Mouse (Mus musculus) adrenal gland (tissue): ENCODE data around the gene Cldn19.

Source experiments
- intact Hi-C: fragments of 180-260 bp; cut with DNase I; formaldehyde crosslinking; loops from one replicate; pipeline ENCODE4 v1.15.1; 2025
- long read RNA-seq, 2 experiments: library from polyadenylated mRNA; unstranded; transcript quantifications; one replicate each; pipeline ENCODE4 v2.0.0; 2020; ENCODE audit warnings: borderline replicate concordance in 1 of 2; ENCODE audit not compliant: insufficient replicate concordance in 1 of 2

Cldn19 gene
- long read RNA-seq, experiment 1: 0 reads
- long read RNA-seq, experiment 2: 0 reads

DNA sequence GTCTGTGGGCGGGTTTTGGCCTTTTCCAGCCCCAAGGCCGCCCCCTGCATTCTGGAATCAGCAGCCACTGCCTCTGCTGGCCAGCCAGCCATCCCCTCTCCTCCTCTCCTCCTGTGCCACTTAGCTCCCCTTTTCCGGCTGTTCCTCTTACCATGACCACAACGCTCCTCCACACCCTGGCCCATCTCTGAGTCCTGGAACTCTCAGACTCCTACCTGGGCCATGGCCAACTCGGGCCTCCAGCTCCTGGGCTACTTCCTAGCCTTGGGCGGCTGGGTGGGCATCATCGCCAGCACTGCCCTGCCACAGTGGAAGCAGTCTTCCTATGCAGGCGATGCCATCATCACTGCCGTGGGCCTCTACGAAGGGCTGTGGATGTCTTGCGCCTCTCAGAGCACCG, at the start of gene Cldn19:
Gene Cldn19 (plus strand): TSS at position 64 of the 400 bp plus-strand sequence.
- intact Hi-C loops: no loop called here

GRCm38 (mm10) chr4:119216667-119217066, 38.5 kb upstream of the Cldn19 start:
- intact Hi-C loops: no loop called here

- intact Hi-C loops: no loop called here
Observed at GRCm38 (mm10) chr4:119218169-119218568, 37.0 kb upstream of the Cldn19 start, which contains the start of gene Tmem269. TSS of gene Tmem269 (minus strand) at chr4:119218217.

GRCm38 (mm10) chr4:119223696-119224095, 31.5 kb upstream of the Cldn19 start:
- intact Hi-C loops: no loop called here

GRCm38 (mm10) chr4:119224534-119224933, 30.7 kb upstream of the Cldn19 start:
- intact Hi-C loops: no loop called here

GRCm38 (mm10) chr4:119225719-119226118, 29.5 kb upstream of the Cldn19 start:
- intact Hi-C loops: no loop called here

GRCm38 (mm10) chr4:119226751-119227150, 28.5 kb upstream of the Cldn19 start:
- intact Hi-C loops: no loop called here

GRCm38 (mm10) chr4:119232410-119233255, 22.6 kb upstream of the Cldn19 start, which contains the start of the genes AU022252 and P3h1:
TSS of gene AU022252 (minus strand) at chr4:119232712.
TSS of gene P3h1 (plus strand) at chr4:119232915.
- intact Hi-C loops: no loop called here

DNA sequence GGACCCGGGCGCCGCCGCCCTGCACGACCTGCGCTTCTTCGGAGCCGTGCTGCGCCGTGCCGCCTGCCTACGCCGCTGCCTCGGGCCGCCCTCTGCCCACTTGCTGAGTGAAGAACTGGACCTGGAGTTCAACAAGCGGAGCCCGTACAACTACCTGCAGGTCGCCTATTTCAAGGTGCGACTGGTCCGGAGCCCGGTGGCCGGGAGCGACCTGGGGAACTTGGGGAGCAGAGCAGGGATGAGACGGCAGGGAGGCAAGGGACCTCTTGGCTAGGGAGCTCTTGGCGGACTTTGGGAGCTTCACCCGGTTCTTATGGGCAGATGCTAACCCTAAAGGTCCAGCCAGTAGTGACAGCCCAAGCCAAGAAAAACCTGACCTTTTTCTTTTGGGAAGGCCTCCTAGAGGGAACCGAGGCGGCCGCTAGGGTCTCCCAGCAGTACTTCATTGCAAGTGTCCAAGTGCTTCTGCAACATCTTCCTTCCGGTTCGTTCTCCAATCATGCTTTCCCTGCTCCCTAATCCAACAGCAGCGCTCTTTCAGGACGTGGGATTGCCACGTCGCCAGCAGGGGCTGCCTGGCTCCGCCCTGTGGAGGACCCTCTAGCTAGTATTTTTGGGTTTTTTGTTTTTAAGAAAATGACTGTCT, 21.8 kb upstream of the Cldn19 start:
- intact Hi-C loops: no loop called here

GRCm38 (mm10) chr4:119234348-119234747, 20.9 kb upstream of the Cldn19 start:
- intact Hi-C loops: no loop called here

DNA sequence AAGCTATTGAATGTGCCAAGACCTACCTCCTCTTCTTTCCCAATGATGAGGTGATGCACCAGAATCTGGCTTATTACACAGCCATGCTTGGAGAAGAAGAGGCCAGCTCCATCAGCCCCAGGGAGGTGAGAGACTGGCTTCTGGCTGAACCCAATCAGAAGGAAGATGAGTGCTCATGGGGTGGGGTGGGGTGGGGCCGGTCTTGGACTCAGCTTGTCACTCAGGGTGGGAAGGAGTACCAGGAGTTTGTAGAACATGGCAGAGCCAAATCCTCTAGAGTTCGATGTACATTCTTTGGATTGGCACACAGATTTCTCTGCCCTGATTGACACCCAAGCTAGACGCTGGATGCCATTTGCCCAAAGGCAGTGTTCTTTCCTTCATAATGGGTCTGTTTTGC, 16.6 kb upstream of the Cldn19 start:
- intact Hi-C loops: no loop called here

GRCm38 (mm10) chr4:119239181-119239682, 16.0 kb upstream of the Cldn19 start:
- intact Hi-C loops: no loop called here

- intact Hi-C loops: loop anchor here (10.0 kb wide), 1 partner anchor 183 kb away; the partner anchor contains the start of genes Ppcs and Zmynd12
Observed at GRCm38 (mm10) chr4:119241664-119242063, 13.6 kb upstream of the Cldn19 start.

GRCm38 (mm10) chr4:119242571-119242970, 12.6 kb upstream of the Cldn19 start:
- intact Hi-C loops: loop anchor here (10.0 kb wide), 1 partner anchor 182 kb away; the partner anchor contains the start of genes Ppcs and Zmynd12

- intact Hi-C loops: loop anchor here (5.0 to 10.0 kb wide), 4 partner anchors 48 to 423 kb away; partner anchors contain the start of genes Ppcs, Ybx1 and Zmynd12
Observed at GRCm38 (mm10) chr4:119244468-119245240, 10.6 kb upstream of the Cldn19 start.

DNA sequence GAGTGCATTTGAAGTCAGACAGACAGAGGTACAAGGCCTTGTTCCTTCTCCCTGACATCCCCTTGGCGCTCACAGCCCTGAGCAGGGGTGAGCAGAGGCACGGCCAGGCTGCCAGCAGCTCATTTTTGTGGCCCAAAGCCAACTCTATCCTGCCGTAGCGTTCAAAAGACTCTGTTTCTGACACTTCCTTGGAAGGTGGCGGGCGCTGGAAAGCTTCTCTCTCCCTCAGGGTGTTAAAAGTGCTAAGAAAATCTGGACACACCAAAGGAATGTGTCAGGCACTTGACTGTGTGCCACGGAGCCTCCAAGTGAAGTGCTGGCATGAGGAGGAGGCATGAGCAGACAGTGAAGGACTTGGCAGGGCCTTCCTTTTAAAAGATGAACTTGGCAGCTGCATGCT, 9.7 kb upstream of the Cldn19 start:
- intact Hi-C loops: loop anchor here (5.0 to 10.0 kb wide), 4 partner anchors 47 to 422 kb away; partner anchors contain the start of genes Ppcs, Ybx1 and Zmynd12

DNA sequence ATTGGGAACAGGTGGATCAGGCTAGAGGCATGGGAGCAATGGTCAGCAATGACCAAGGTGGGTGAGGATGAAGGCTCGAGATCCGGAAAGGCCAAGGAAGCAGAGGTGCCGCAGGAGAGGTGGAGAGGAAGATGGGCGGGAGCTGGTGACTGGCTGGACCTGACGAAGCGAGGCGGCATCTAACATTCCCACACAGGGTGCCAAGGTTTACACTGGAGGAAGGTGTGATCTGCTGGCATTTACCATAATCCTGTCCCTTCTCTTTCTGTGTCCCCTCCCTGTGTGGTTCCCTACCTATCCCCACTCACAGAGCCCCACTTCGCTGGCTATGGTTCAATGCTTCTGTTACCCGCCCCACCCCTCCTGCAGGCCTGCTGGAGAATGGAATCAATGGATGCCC, 9.3 kb upstream of the Cldn19 start:
- intact Hi-C loops: loop anchor here (5.0 to 10.0 kb wide), 4 partner anchors 46 to 421 kb away; partner anchors contain the start of genes Ppcs, Ybx1 and Zmynd12

DNA sequence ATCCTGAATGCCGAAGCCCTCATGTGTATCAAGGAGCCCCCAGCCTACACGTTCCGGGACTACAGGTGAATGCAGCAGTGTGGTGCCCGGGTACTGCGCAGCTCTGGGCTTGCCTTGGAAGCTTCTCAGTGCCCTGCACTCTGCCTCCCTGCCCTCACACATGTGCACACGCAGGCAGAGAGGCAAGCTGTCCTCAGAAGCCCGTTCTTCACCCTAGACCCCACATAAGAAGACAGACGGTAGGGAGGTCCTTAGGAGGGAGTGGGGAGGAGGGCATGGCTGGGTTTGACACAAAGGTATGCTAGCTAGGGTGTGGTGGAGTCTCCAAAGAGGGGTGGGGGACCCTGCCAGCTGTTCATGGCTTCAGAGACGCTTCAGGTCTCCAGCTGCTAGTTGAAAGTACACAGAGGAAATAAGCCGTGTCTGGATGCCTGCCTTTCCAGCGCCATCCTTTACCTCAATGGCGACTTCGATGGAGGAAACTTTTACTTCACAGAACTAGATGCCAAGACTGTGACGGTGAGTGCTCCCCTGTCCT, 8.5 kb upstream of the Cldn19 start:
- intact Hi-C loops: loop anchor here (5.0 to 10.0 kb wide), 4 partner anchors 46 to 421 kb away; partner anchors contain the start of genes Ppcs, Ybx1 and Zmynd12

- intact Hi-C loops: loop anchor here (5.0 to 10.0 kb wide), 4 partner anchors 45 to 420 kb away; partner anchors contain the start of genes Ppcs, Ybx1 and Zmynd12
Observed at GRCm38 (mm10) chr4:119247462-119248235, 7.6 kb upstream of the Cldn19 start.
